Mouse (Mus musculus): ENCODE data around the gene Tdrd1. TPM values are rescaled to one million over a fixed set of nuclear protein-coding genes. Genes with fewer than 3 reads are reported as not detected.

The Tdrd1 gene
- polyA plus RNA-seq, 1 experiment from 2014 or later: 1.7 TPM

DNA sequence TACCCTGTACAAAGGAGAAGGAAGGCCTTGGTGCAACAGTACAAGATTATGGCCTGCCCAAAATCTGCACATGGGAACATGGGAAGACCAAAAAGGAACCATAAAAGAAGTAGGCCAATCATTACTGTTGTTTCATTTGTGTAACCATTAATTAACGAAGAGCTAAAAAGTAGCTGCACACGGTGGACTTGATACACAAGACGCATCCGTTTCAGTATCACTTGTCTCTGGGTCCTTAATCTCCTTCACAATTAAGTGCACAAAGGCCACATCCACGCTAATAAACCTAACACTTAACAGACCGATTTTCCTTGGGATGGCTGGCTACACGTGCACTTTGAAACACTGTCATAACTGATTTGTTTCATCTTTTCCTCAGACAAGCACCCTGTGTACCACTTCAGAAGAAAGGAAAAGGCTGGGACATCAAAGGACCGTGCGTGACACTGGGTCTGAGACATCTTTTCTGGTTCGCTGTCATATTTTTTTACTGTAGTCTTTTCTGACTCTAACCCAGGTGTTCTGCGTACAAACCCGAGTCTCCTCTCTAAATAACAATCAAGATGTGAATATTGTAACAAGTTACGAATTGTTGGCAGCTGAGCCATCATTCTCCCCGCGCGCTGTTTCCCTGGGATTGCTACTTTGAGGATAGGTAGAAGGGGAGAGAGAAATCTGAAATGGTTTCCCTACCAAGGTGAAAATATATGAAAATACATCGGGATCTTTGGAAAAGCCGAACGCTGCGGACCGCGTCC lies 4.8 kb upstream of the Tdrd1 start:
- Histone ChIP-seq H3K9me3 (ENCODE audit: control insufficient read depth, low read length) (no peaks in the 10 kb centered on the region), H3K27me3 (ENCODE audit: control insufficient read depth, insufficient read depth, low read length) (no peaks in the 10 kb centered on the region), H3K36me3 (ENCODE audit: control insufficient read depth, insufficient read depth, low read length) (no peaks in the 10 kb centered on the region), H3K4me3 (ENCODE audit: low read depth, low read length) (peak overlapping the region; percentile 97), H3K27ac (replicated peaks) (peak overlapping the region; percentile 93), H3K9ac (ENCODE audit: low read length) (peak overlapping the region; percentile 92), H3K4me2 (replicated peaks; ENCODE audit: low read depth) (peak overlapping the region; percentile 52), H3K4me1 (replicated peaks; ENCODE audit: control insufficient read depth, insufficient read depth) (peaks cover 3% of the 10 kb centered on the region)
- WGBS: 5% methylated on average over 22 of the region's 22 CpGs
- ATAC-seq (ENCODE audit: low FRiP score, low TSS enrichment): no peak
- DNase-seq (ENCODE audit: low spot score): no peak
- TF ChIP-seq EP300 (optimal IDR thresholded peaks at IDR 0.05) (no peak), CTCF (IDR thresholded peaks at IDR 0.05; ENCODE audit: low read depth) (no peak)

DNA sequence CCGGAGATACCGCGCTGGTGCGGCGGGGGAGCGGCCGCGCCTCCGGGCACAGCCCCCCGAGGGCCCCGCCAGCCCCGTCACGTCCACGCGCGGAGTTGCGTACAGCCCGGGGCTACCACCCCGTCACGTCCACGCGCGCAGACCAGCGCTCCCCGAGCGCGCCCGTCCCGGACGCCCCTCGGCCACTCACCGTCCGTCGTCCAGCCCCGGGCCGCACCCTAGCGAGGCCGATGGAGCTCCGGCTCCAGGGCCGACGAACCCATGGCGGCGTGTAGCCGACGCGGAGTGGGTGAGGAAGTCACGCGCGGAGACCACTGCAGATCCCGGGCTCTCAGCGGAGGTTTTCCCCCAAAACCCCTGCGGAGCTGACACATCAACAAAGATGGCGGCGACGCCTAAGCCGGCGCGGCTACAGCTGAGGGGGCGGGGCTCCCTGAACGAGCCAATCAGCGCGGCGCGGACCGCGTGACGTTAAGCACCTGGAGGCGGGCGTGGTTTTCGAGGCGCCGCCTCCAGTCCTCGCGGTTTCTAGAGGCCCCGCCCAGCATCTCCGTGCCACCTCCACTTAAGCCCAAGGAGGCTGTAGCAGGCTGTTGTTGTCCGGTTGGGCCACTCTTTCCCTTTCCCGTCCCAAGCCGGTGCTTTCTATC lies 4.1 kb upstream of the Tdrd1 start, which contains the start of gene Ccdc186:
Gene Ccdc186 (minus strand): TSS at position 393 of the 650 bp plus-strand sequence.
- Histone ChIP-seq H3K36me3 (ENCODE audit: control insufficient read depth, insufficient read depth, low read length) (no peaks in the 10 kb centered on the region), H3K4me2 (replicated peaks; ENCODE audit: low read depth) (peak within 1 kb of the TSS; percentile 52), H3K9me3 (ENCODE audit: control insufficient read depth, low read length) (no peaks in the 10 kb centered on the region), H3K27ac (replicated peaks) (peak within 1 kb of the TSS; percentile 93), H3K9ac (ENCODE audit: low read length) (peak within 1 kb of the TSS; percentile 92), H3K4me3 (ENCODE audit: low read depth, low read length) (peak within 1 kb of the TSS; percentile 97), H3K4me1 (replicated peaks; ENCODE audit: control insufficient read depth, insufficient read depth) (peaks cover 3% of the 10 kb centered on the region), H3K27me3 (ENCODE audit: control insufficient read depth, insufficient read depth, low read length) (no peaks in the 10 kb centered on the region)
- DNase-seq (ENCODE audit: low spot score) (peak; percentile 97), ATAC-seq (ENCODE audit: low FRiP score, low TSS enrichment) (peak; percentile 97)
- WGBS: under 1% methylated on average over 79 of the region's 79 CpGs
- no peak for TF ChIP-seq CTCF (IDR thresholded peaks at IDR 0.05; ENCODE audit: low read depth)
- no peak for TF ChIP-seq EP300 (optimal IDR thresholded peaks at IDR 0.05)

DNA sequence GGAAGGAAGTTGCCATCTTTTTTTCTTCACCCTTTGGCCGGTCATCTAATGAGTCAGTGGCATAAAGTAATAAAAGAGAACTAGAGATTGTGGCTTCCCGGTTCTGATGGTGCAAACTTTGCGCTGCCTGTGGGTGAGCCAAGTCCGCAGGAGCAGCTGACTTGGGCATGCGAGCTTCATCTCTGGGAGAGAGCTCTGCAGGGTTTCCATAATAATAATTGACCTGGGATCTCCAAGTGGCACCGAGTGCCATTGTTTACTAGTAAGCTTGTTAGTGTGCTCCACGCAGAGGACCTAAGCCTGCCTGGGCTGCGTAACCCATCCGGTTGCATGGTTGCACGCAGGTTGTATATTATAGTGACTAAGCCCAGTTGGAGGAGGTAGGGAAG lies 3.6 kb upstream of the Tdrd1 start:
- Histone ChIP-seq H3K27me3 (ENCODE audit: control insufficient read depth, insufficient read depth, low read length) (no peaks in the 10 kb centered on the region), H3K4me1 (replicated peaks; ENCODE audit: control insufficient read depth, insufficient read depth) (peaks cover 3% of the 10 kb centered on the region), H3K4me2 (replicated peaks; ENCODE audit: low read depth) (peak overlapping the region; percentile 52), H3K36me3 (ENCODE audit: control insufficient read depth, insufficient read depth, low read length) (no peaks in the 10 kb centered on the region), H3K4me3 (ENCODE audit: low read depth, low read length) (peak overlapping the region; percentile 97), H3K9me3 (ENCODE audit: control insufficient read depth, low read length) (no peaks in the 10 kb centered on the region), H3K27ac (replicated peaks) (peak overlapping the region; percentile 45; the same call in 1 of the 2 replicates), H3K9ac (ENCODE audit: low read length) (peak overlapping the region; percentile 2; the same call in 1 of the 2 replicates)
- TF ChIP-seq EP300 (optimal IDR thresholded peaks at IDR 0.05): no peak
- TF ChIP-seq CTCF (IDR thresholded peaks at IDR 0.05; ENCODE audit: low read depth): no peak
- ATAC-seq (ENCODE audit: low FRiP score, low TSS enrichment): no peak; the same call in 1 of the 2 replicates
- DNase-seq (ENCODE audit: low spot score): no peak
- WGBS: 18% methylated on average over 10 of the region's 10 CpGs

DNA sequence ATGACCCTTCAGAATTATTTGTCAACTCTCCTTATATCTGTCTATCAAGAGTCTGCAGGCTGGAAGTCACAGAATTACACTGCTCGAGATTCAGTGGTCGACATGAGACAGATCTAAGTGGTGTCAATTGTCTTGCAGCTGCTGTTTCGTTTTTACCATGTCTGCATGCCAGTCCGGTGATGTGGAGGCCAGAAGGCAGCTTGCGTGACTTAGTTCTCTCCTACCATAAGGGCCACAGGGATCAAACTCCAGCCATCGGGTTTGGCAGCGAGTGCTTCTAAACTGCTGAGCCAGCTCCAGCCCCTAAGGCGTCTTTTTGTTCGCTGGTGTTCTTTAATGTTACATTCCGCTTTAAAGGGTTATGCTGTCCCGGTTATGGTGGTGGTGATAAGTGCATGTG lies 2.3 kb downstream of the Tdrd1 start:
- H3K4me3 ChIP-seq (ENCODE audit: low read depth, low read length): no peak overlapping the region
- no peaks in the 10 kb centered on the region for H3K9me3 ChIP-seq (ENCODE audit: control insufficient read depth, low read length)
- H3K4me1 ChIP-seq (replicated peaks; ENCODE audit: control insufficient read depth, insufficient read depth): no peaks in the 10 kb centered on the region
- DNase-seq (ENCODE audit: low spot score) (no peak), ATAC-seq (ENCODE audit: low FRiP score, low TSS enrichment) (no peak)
- no peaks in the 10 kb centered on the region for H3K27me3 ChIP-seq (ENCODE audit: control insufficient read depth, insufficient read depth, low read length)
- no peak overlapping the region for H3K4me2 ChIP-seq (replicated peaks; ENCODE audit: low read depth)
- no peaks in the 10 kb centered on the region for H3K36me3 ChIP-seq (ENCODE audit: control insufficient read depth, insufficient read depth, low read length)
- H3K27ac ChIP-seq (replicated peaks): no peak overlapping the region
- TF ChIP-seq EP300 (optimal IDR thresholded peaks at IDR 0.05) (no peak), CTCF (IDR thresholded peaks at IDR 0.05; ENCODE audit: low read depth) (no peak)
- 86% methylated on average over 11 of the region's 11 CpGs for WGBS
- no peak overlapping the region for H3K9ac ChIP-seq (ENCODE audit: low read length)

DNA sequence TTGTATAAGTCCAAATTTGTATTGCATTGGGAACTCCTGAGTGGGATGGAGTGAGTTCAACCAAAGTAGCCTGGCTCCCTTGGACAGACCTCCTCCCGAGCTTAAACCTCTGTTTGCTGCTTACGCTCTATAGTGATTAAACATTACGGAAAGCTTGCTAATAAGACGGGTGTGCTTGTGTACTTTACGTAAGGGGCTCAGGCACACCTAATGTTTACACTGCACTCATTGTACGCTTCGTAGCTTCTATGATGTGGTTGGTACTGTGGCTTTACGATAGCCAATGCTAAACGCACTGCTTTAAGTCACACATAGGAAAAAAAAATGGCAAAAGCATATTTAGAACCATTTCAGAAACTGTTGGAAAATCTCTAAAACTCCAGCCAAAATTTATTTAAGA lies 3.3 kb downstream of the Tdrd1 start:
- ATAC-seq (ENCODE audit: low FRiP score, low TSS enrichment): peak; percentile 74
- Histone ChIP-seq H3K9ac (ENCODE audit: low read length) (no peak overlapping the region), H3K9me3 (ENCODE audit: control insufficient read depth, low read length) (no peaks in the 10 kb centered on the region), H3K4me3 (ENCODE audit: low read depth, low read length) (no peak overlapping the region), H3K27me3 (ENCODE audit: control insufficient read depth, insufficient read depth, low read length) (no peaks in the 10 kb centered on the region), H3K27ac (replicated peaks) (no peak overlapping the region), H3K36me3 (ENCODE audit: control insufficient read depth, insufficient read depth, low read length) (no peaks in the 10 kb centered on the region), H3K4me2 (replicated peaks; ENCODE audit: low read depth) (no peak overlapping the region), H3K4me1 (replicated peaks; ENCODE audit: control insufficient read depth, insufficient read depth) (no peaks in the 10 kb centered on the region)
- 49% methylated on average over 9 of the region's 9 CpGs for WGBS
- TF ChIP-seq CTCF (IDR thresholded peaks at IDR 0.05; ENCODE audit: low read depth) (no peak), EP300 (optimal IDR thresholded peaks at IDR 0.05) (no peak)
- DNase-seq (ENCODE audit: low spot score): peak; percentile 30

DNA sequence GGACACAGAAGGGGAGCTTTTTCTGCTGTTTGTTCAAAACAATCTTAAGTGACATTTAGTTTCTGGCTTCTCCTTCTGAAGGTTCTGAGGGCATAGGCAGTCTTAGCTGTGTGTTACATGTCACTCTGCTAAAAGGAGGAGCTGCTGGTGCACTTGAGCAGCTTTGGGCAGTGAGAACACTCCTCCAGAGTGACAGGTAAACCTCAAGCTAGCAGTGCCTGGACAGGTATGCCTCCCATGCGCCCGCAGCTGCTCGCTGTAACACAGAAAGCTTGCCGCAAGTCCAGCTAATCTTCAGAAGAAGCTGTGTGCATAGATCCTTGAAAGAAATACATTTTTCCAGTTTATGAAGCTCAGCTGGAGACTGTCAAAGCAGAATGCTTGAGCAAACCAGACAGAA lies 4.2 kb downstream of the Tdrd1 start:
- DNase-seq (ENCODE audit: low spot score) (no peak), ATAC-seq (ENCODE audit: low FRiP score, low TSS enrichment) (no peak)
- Histone ChIP-seq H3K9ac (ENCODE audit: low read length) (no peak overlapping the region), H3K4me3 (ENCODE audit: low read depth, low read length) (no peak overlapping the region), H3K4me1 (replicated peaks; ENCODE audit: control insufficient read depth, insufficient read depth) (no peaks in the 10 kb centered on the region), H3K36me3 (ENCODE audit: control insufficient read depth, insufficient read depth, low read length) (no peaks in the 10 kb centered on the region), H3K9me3 (ENCODE audit: control insufficient read depth, low read length) (no peaks in the 10 kb centered on the region), H3K4me2 (replicated peaks; ENCODE audit: low read depth) (no peak overlapping the region), H3K27me3 (ENCODE audit: control insufficient read depth, insufficient read depth, low read length) (no peaks in the 10 kb centered on the region), H3K27ac (replicated peaks) (no peak overlapping the region)
- WGBS: 54% methylated on average over 4 of the region's 4 CpGs
- no peak for TF ChIP-seq EP300 (optimal IDR thresholded peaks at IDR 0.05)
- no peak for TF ChIP-seq CTCF (IDR thresholded peaks at IDR 0.05; ENCODE audit: low read depth)

Measured in stomach, postnatal 0 days (tissue).